Mouse (Mus musculus): ENCODE measurements at regions not wholly inside any gene's neighbourhood (a gene's known extent, or its start where the extent isn't known, plus 50 kb on each side); places are given as distances from the start of the nearest gene placed in this dataset.

GRCm38 (mm10) chr2:167757157-167757780, 67.6 kb upstream of the Tmem189 start:
- no peak for DNase-seq (ENCODE audit: low spot score in 2 of 2)

- no peak for DNase-seq (ENCODE audit: low spot score in 2 of 2)
Observed at GRCm38 (mm10) chr2:167756721-167757120, 67.1 kb upstream of the Tmem189 start.

DNA sequence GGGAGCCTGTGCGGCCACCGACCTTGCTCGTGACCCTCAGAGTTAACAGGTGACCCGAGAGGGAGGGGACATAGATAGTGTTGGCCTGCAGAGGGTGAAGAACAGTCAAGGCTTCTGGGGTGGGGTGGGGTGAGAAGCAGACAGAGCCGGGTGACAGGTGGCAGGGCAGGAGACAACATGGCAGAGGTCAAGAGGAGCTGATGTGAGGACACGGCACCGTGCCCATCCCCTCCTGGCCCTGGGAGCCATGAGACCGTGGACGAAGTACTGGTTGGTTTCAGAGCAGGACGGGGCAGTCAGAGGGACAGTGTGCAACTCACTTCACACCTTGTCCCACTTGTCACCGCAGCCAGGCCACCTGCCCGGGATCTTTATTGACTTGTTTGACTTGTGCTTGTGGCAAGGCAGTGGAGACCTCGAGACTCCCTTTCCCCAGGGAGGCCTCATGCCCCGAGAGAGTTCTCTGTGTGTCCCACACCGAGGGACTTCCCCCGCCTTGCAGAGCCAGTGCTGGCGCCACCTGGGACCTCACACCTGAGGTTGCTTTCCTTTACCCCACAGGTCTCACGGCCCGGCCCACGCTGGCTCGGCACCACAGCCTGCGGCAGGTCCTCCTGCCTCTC, 65.4 kb upstream of the Tmem189 start:
- no peak for DNase-seq (ENCODE audit: low spot score in 2 of 2)

DNA sequence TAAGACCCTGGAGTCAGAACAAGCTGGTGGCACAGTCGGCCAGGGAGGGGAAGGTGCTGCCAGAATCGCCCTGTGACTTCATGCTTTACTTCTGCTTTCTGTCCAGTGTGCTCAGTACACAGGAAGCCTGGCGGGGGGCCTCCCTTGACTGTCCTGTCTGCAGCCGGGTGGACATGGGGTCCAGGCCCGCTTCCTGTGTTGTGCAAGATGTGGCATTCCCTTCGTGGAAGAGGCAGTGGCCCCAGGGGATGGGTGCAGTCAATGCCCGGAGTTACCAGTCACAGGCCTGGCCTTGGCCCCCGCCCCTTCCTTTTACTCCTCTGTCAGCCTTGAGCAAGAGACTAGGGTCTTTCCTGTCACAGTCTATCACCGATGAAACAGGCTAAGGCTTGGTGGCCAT, 64.3 kb upstream of the Tmem189 start:
- no peak for DNase-seq (ENCODE audit: low spot score in 2 of 2)

DNA sequence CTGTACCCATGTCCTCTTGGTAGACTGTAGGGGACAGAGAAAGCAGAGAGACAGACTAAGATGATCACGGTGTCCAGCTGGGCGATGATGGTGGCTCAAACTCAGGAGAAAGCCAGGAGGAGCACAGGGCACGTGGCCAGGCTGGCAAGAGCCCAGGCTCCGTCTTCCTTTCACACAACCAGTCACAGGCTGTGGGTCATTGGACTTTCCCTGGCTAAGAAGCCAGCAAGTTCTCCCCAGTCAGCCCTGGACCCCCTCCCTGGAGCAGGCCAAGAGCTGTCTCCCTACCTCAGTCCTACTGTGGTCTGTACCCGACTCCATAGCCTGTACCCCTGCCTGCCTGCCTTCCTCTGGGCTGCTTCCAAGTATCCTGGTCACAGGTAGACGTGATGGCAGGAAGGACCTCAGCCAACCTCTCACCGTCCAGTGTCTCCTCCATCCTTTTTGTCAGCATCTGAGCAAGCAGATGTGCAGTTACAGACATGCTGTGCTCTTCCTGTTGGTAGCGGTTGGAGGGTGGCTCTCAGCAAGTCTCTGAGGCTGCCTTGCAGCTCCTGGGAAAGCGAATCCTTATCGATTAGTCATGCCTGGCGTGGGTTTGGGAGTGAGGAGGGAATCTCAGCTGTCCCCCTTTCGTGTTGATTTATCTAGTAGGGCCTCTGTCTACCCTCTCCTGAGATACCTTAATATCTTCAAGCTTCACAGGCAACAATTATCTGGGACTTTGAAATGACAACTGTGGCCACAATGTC, 63.4 kb upstream of the Tmem189 start:
- DNase-seq (ENCODE audit: low spot score in 2 of 2): no peak

DNA sequence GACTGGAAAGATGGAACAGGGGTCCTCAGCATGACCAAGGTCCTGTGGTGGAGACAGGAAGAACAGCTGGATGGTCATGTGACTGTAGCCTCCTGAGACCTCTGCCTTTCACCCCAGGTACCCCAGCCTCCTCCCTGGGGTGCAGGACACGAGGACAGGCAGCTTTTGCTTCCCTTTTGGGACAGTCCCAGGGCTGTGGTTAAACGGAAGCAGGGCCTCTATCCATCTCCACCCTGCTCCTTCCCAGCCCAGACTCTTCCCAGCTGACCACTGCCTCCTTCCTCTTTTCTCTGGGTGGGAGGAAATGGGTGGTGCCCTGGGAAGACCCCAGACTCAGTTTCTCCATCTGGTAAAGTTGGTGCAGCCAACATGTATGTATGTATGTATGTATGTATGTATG, 62.0 kb upstream of the Tmem189 start:
- DNase-seq (ENCODE audit: low spot score in 2 of 2): no peak

- DNase-seq (ENCODE audit: low spot score in 2 of 2): no peak
Observed at GRCm38 (mm10) chr2:167748297-167748696, 58.7 kb upstream of the Tmem189 start.

GRCm38 (mm10) chr2:167747164-167747843, 57.7 kb upstream of the Tmem189 start:
- no peak for DNase-seq (ENCODE audit: low spot score in 2 of 2)

DNA sequence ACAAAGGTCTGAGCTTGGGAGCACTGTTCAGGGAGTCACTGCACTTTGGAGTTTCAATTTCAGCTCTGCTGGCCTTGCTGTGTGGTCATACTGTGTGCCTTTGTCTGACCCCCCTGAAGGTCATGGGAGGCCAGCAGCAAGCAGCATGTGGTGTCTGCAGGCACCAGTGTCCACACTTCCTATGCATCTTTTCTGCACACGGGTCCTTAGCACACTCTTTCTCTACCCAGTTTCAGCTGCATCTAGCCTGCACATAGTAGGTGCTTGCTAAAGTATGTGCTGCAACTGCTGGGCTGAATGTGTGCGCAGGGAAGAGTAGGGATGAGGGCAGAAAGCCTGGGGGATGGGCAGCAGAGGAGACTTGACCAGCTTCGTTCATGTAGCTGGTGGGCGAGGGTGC, 56.7 kb upstream of the Tmem189 start:
- no peak for DNase-seq (ENCODE audit: low spot score in 2 of 2)

DNA sequence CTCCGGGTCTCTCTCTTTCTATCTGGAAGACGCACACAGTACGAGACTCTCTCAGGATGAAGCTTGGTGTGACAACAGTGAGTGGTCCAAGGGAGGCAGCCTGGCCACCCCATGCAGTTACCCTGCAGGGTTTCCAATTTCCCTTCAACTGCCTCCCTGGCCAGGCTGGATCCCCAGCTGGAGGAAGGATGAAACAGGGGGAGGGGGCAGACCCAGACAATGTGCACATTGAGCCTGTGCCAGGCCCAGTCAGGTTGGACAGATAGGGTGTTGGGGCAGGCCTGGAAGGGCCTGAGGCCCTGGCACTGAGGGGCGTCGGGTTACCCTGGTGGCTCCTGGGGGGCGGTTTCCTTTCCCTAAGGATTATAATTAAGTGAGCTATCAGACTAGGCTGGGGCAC, 55.8 kb upstream of the Tmem189 start:
- no peak for DNase-seq (ENCODE audit: low spot score in 2 of 2)

GRCm38 (mm10) chr2:167744080-167744479, 54.5 kb upstream of the Tmem189 start:
- no peak for DNase-seq (ENCODE audit: low spot score in 2 of 2)

GRCm38 (mm10) chr2:167742479-167742878, 52.9 kb upstream of the Tmem189 start:
- no peak for DNase-seq (ENCODE audit: low spot score in 2 of 2)

DNA sequence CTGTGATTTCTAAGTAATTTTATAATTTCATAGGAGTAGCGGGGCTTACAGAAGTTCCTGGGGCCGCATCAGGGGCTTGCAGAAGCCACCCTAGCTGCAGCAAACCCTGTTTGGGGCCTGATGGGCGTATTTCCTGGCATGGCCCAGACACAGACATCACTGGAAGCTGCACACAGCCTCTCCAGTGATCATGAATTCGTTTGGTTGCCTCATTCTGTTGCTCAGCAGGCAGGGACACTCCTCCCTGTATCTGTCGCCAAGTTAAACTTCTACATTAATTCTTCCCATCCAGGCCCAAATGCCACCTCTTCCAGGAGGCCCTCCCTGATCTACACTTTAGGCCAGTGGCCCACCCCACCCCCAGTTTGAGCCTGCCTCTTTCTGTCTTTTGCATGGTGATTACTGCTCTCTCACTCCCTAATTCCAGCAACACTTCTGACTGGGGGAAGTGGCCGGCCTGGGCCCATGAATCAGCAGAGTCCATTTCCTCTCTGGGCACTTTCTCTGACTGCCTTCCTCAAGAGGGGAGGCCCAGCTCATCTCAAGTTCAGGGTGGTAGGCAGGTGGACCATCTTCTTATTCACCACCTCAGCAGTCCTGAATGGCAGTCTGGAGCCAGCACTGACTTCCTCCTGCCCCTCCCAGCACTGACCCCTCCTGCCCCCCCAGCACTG, 51.0 kb upstream of the Tmem189 start:
- no peak for DNase-seq (ENCODE audit: low spot score in 2 of 2)
